Mouse (Mus musculus) megakaryocyte, embryonic 14.5 days (primary cell): ENCODE data around the gene Scamp4.

Experiments
- FLI1 ChIP-seq: IDR thresholded peaks from 2 replicates; pipeline ENCODE4 v1.6.1; 2012; ENCODE audit warnings: low read length, inconsistent platforms, mixed read lengths
- GATA1 ChIP-seq: IDR thresholded peaks from 3 replicates; pipeline ENCODE4 v1.6.1; 2012; ENCODE audit warnings: mixed read lengths, low read length, inconsistent platforms, borderline replicate concordance

GRCm38 (mm10) chr10:80623457-80624191 is 21.0 kb downstream of the Scamp4 start:
- TF ChIP-seq GATA1 (no peak), FLI1 (no peak; the same call in 1 of the 2 replicates)
